Mouse (Mus musculus): ENCODE measurements around the gene Pacrg. TPM values are rescaled to one million over a fixed set of nuclear protein-coding genes. Genes with fewer than 3 reads are reported as not detected.

Pacrg gene
- polyA plus RNA-seq, 1 experiment from 2014 or later, result 1.2 TPM

DNA sequence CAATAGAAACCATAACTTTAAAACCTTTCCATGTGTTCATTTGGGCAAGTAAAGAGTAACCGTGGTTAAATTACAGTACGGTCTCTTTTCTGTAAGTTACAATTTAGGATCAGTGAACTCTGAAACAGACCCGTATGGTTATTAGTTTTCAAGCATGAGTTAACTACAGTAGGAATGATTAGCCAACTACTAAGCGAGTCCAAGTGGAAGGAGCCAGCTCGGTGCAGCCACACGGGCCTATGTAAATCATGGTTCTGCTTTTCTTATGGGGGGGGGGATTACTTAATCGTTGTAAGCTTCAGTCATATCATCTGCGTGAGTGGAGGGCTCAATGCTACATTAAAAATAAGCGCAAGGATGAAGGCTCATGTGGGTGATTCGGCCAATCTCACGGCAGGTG, 204.6 kb downstream of the Pacrg start:
- Histone ChIP-seq H3K27ac (replicated peaks in 1 of 2; ENCODE audit: control insufficient read depth in 1 of 2, insufficient read depth in 1 of 2, low read depth in 2 of 2, low read length in 2 of 2) (no peak overlapping the region), H3K4me1 (ENCODE audit: control insufficient read depth in 2 of 2, insufficient read depth in 2 of 2, low read length in 2 of 2) (no peaks in the 10 kb centered on the region), H3K4me2 (ENCODE audit: low read length) (no peak overlapping the region), H3K36me3 (ENCODE audit: control insufficient read depth, insufficient read depth, low read length) (no peaks in the 10 kb centered on the region), H3K4me3 (ENCODE audit: control insufficient read depth in 1 of 2, insufficient read depth in 1 of 2, low read depth in 1 of 2, low read length in 2 of 2) (no peak overlapping the region), H3K27me3 (ENCODE audit: control insufficient read depth, insufficient read depth, low read length) (no peaks in the 10 kb centered on the region), H3K9me3 (ENCODE audit: control insufficient read depth, low read length) (no peaks in the 10 kb centered on the region), H3K9ac (ENCODE audit: low read length) (no peak overlapping the region)
- ATAC-seq (ENCODE audit: insufficient number of reproducible peaks, insufficient read depth, low FRiP score, low read depth), result no peak
- WGBS, result 92% methylated on average over 11 of the region's 11 CpGs

DNA sequence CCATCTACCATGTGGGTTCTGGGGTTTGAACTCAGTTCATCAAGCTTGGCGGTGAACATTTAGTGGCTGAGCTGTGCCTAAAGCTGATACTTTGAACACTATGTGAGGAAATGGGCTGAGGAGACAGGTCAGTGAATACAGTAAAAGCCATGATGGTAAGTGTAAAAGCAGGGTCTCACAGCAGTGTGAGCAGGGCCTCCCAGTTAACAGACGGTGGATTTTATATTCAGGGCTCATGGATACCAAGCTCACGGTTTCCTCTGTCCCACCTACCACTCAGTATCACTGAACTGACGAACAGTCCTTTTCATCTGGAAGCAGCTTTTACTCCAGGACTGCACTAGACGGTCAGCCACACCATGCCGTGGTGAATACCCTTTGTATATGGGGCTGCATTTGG, 205.1 kb downstream of the Pacrg start:
- Histone ChIP-seq H3K4me1 (ENCODE audit: control insufficient read depth in 2 of 2, insufficient read depth in 2 of 2, low read length in 2 of 2) (no peaks in the 10 kb centered on the region), H3K9me3 (ENCODE audit: control insufficient read depth, low read length) (no peaks in the 10 kb centered on the region), H3K36me3 (ENCODE audit: control insufficient read depth, insufficient read depth, low read length) (no peaks in the 10 kb centered on the region), H3K9ac (ENCODE audit: low read length) (no peak overlapping the region), H3K4me2 (ENCODE audit: low read length) (no peak overlapping the region), H3K27me3 (ENCODE audit: control insufficient read depth, insufficient read depth, low read length) (no peaks in the 10 kb centered on the region), H3K4me3 (ENCODE audit: control insufficient read depth in 1 of 2, insufficient read depth in 1 of 2, low read depth in 1 of 2, low read length in 2 of 2) (no peak overlapping the region), H3K27ac (replicated peaks in 1 of 2; ENCODE audit: control insufficient read depth in 1 of 2, insufficient read depth in 1 of 2, low read depth in 2 of 2, low read length in 2 of 2) (no peak overlapping the region)
- ATAC-seq (ENCODE audit: insufficient number of reproducible peaks, insufficient read depth, low FRiP score, low read depth), result no peak
- 87% methylated on average over 6 of the region's 6 CpGs for WGBS

DNA sequence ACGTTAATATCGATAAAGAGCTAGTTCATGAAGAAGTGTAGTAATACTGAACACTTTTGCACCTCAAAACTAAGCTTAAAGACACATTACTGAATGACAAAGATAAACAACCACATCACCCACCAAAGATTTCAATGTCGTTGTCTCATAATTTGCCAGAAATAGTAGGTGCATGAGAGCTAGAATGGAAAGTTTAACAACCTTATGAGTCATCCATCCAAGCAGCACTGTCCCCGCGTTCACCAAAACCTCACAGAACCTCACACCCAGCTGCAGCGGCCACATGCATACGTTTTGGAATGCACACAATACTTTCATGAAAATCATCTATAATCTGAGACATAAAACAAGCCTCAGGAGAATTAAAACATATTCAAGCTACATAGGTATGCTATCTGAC, 206.3 kb downstream of the Pacrg start:
- Histone ChIP-seq H3K27me3 (ENCODE audit: control insufficient read depth, insufficient read depth, low read length) (no peaks in the 10 kb centered on the region), H3K9ac (ENCODE audit: low read length) (no peak overlapping the region), H3K4me2 (ENCODE audit: low read length) (no peak overlapping the region), H3K9me3 (ENCODE audit: control insufficient read depth, low read length) (no peaks in the 10 kb centered on the region), H3K4me3 (ENCODE audit: control insufficient read depth in 1 of 2, insufficient read depth in 1 of 2, low read depth in 1 of 2, low read length in 2 of 2) (no peak overlapping the region), H3K36me3 (ENCODE audit: control insufficient read depth, insufficient read depth, low read length) (no peaks in the 10 kb centered on the region), H3K4me1 (ENCODE audit: control insufficient read depth in 2 of 2, insufficient read depth in 2 of 2, low read length in 2 of 2) (peaks cover 0 to 3% of the 10 kb centered on the region in 2 experiments; a peak in 1 of 4 replicates), H3K27ac (replicated peaks in 1 of 2; ENCODE audit: control insufficient read depth in 1 of 2, insufficient read depth in 1 of 2, low read depth in 2 of 2, low read length in 2 of 2) (no peak overlapping the region)
- ATAC-seq (ENCODE audit: insufficient number of reproducible peaks, insufficient read depth, low FRiP score, low read depth), result no peak
- WGBS, result 75% methylated on average over 7 of the region's 7 CpGs

DNA sequence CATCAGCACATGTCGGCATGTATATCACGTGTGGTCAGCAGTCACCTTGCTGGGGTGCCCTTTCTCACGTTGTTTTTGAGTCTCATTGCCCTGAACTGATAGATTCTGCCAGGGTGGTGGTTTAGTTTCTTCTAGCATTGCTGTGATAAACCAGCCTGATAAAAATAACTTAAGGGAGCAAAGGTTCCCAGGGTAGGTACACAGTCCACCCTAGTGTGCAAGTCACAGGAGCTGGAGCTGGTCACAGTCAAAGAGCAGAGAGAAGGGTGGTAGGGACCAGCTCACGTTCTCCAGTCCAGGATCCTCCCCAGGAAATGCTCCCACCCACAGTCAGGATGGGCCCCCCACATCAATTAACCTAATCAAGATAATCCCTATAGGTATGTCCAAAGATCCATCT, 211.9 kb downstream of the Pacrg start:
- H3K36me3 ChIP-seq (ENCODE audit: control insufficient read depth, insufficient read depth, low read length), result no peaks in the 10 kb centered on the region
- no peak for ATAC-seq (ENCODE audit: insufficient number of reproducible peaks, insufficient read depth, low FRiP score, low read depth)
- 72% methylated on average over 4 of the region's 4 CpGs for WGBS

DNA sequence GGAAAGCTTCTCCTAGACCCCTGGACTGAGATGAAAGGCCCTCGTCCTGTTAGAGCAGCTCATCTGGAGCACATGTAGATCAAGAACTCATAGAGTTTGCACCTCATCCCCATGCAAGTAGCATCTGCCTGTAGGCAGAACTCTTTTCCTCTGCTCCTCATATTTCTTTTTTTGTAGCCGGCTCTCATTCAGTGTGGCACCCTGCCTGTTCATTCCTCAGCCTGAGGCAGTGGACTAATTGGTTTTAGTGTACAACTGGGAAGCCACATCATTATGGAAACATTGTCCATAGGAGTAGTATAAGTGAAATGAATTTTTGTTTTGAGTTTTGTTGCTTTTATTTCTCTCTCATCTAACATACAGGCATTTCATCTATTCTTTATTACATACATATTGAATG, 212.6 kb downstream of the Pacrg start:
- Histone ChIP-seq H3K36me3 (ENCODE audit: control insufficient read depth, insufficient read depth, low read length) (no peaks in the 10 kb centered on the region), H3K9ac (ENCODE audit: low read length) (no peak overlapping the region), H3K27me3 (ENCODE audit: control insufficient read depth, insufficient read depth, low read length) (no peaks in the 10 kb centered on the region), H3K27ac (replicated peaks in 1 of 2; ENCODE audit: control insufficient read depth in 1 of 2, insufficient read depth in 1 of 2, low read depth in 2 of 2, low read length in 2 of 2) (no peak overlapping the region), H3K4me2 (ENCODE audit: low read length) (no peak overlapping the region), H3K4me3 (ENCODE audit: control insufficient read depth in 1 of 2, insufficient read depth in 1 of 2, low read depth in 1 of 2, low read length in 2 of 2) (no peak overlapping the region), H3K4me1 (ENCODE audit: control insufficient read depth in 2 of 2, insufficient read depth in 2 of 2, low read length in 2 of 2) (peaks cover 0 to 3% of the 10 kb centered on the region in 2 experiments; a peak in 1 of 4 replicates), H3K9me3 (ENCODE audit: control insufficient read depth, low read length) (no peaks in the 10 kb centered on the region)
- 80% methylated on average over 2 of the region's 2 CpGs for WGBS
- no peak for ATAC-seq (ENCODE audit: insufficient number of reproducible peaks, insufficient read depth, low FRiP score, low read depth)

More for the DNA sequence above, 211.9 kb downstream of the Pacrg start:
- Histone ChIP-seq H3K27me3 (ENCODE audit: control insufficient read depth, insufficient read depth, low read length) (no peaks in the 10 kb centered on the region), H3K9ac (ENCODE audit: low read length) (no peak overlapping the region), H3K9me3 (ENCODE audit: control insufficient read depth, low read length) (no peaks in the 10 kb centered on the region), H3K27ac (replicated peaks in 1 of 2; ENCODE audit: control insufficient read depth in 1 of 2, insufficient read depth in 1 of 2, low read depth in 2 of 2, low read length in 2 of 2) (no peak overlapping the region), H3K4me3 (ENCODE audit: control insufficient read depth in 1 of 2, insufficient read depth in 1 of 2, low read depth in 1 of 2, low read length in 2 of 2) (no peak overlapping the region), H3K4me2 (ENCODE audit: low read length) (no peak overlapping the region), H3K4me1 (ENCODE audit: control insufficient read depth in 2 of 2, insufficient read depth in 2 of 2, low read length in 2 of 2) (peaks cover 0 to 3% of the 10 kb centered on the region in 2 experiments; a peak in 1 of 4 replicates)

DNA sequence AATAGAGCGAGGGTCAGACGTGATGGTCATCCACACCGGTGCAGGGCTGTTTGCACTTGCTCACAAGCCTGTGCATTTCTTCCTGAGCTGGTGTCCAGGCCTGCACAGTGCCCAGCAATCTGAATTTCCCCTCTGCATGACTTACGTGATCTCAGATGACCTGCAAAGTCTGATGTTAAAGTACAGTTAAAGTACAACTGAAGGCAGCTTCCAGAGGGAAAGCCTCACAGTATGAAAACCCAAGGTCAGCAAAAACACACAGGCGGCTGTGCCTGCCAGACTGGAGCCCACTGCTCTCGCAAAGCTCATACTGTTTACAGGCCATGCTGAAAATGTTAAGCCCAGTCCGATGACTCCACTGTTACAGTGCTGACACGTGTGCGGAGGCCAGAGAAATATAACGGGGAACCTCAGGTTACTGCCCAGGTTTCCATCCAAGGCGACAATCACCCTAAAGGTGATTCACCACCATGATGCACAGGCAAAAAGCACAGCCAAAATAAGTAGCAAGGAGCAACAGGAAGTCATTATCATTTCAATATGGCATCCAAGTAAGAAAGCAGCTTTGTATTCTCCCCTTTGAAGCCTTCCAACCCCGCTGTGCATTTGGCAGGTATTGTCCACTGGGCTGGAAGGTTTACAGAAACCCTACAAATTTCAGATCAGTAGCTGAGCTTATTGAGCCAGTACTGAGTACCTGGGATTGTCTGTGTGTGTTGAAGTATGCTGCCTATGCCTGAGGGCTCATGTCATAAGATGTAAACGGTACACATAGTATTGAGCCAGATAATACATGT, 213.6 kb downstream of the Pacrg start:
- Histone ChIP-seq H3K4me3 (ENCODE audit: control insufficient read depth in 1 of 2, insufficient read depth in 1 of 2, low read depth in 1 of 2, low read length in 2 of 2) (no peak overlapping the region), H3K27ac (replicated peaks in 1 of 2; ENCODE audit: control insufficient read depth in 1 of 2, insufficient read depth in 1 of 2, low read depth in 2 of 2, low read length in 2 of 2) (no peak overlapping the region), H3K36me3 (ENCODE audit: control insufficient read depth, insufficient read depth, low read length) (no peaks in the 10 kb centered on the region), H3K27me3 (ENCODE audit: control insufficient read depth, insufficient read depth, low read length) (no peaks in the 10 kb centered on the region), H3K4me1 (ENCODE audit: control insufficient read depth in 2 of 2, insufficient read depth in 2 of 2, low read length in 2 of 2) (peaks cover 0 to 4% of the 10 kb centered on the region in 2 experiments; a peak in 1 of 4 replicates), H3K9me3 (ENCODE audit: control insufficient read depth, low read length) (no peaks in the 10 kb centered on the region), H3K4me2 (ENCODE audit: low read length) (no peak overlapping the region), H3K9ac (ENCODE audit: low read length) (no peak overlapping the region)
- no peak for ATAC-seq (ENCODE audit: insufficient number of reproducible peaks, insufficient read depth, low FRiP score, low read depth)
- 81% methylated on average over 13 of the region's 13 CpGs for WGBS

DNA sequence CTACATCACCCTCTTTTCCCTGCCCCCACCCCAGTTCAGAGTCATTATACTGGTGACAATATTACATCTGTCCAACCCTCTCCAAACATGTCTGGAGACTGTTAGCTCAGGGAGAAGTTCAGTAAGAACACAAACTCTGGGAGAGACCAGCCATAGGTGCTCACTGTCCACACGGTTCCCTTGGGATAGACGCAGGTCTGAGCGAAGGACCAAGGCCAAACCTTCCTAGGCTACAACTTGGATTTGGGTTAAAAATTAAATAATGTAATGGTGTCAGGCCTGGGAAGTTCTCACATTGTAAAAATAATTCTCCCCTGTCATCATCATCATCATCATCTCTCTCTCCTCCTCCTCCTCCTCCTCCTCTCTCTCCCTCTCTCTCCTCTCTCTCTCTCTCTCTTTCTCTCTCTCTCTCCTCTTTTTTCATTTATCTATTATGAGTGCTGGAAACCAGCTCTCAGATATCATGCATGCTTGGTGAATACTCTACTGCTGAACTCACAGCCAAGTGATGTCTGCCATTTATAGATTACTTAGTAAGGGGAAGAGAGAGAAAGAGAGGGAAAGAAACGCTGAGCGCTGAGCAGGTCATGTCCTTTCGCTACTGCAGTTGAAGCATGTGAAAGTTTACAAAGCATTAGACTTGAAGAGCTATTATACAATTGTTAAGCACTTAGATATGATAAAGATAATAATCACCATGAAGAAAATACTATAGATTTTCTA, 215.2 kb downstream of the Pacrg start:
- Histone ChIP-seq H3K9ac (ENCODE audit: low read length) (no peak overlapping the region), H3K4me3 (ENCODE audit: control insufficient read depth in 1 of 2, insufficient read depth in 1 of 2, low read depth in 1 of 2, low read length in 2 of 2) (no peak overlapping the region), H3K27ac (replicated peaks in 1 of 2; ENCODE audit: control insufficient read depth in 1 of 2, insufficient read depth in 1 of 2, low read depth in 2 of 2, low read length in 2 of 2) (no peak overlapping the region), H3K9me3 (ENCODE audit: control insufficient read depth, low read length) (no peaks in the 10 kb centered on the region), H3K36me3 (ENCODE audit: control insufficient read depth, insufficient read depth, low read length) (no peaks in the 10 kb centered on the region), H3K4me2 (ENCODE audit: low read length) (no peak overlapping the region), H3K4me1 (ENCODE audit: control insufficient read depth in 2 of 2, insufficient read depth in 2 of 2, low read length in 2 of 2) (peaks cover 0 to 7% of the 10 kb centered on the region in 2 experiments; a peak in 2 of 4 replicates), H3K27me3 (ENCODE audit: control insufficient read depth, insufficient read depth, low read length) (no peaks in the 10 kb centered on the region)
- 73% methylated on average over 6 of the region's 6 CpGs for WGBS
- ATAC-seq (ENCODE audit: insufficient number of reproducible peaks, insufficient read depth, low FRiP score, low read depth), result no peak

All from heart, embryonic 14.5 days (tissue).